Mouse (Mus musculus): Measurements from ENCODE around the gene Naf1. TPM values are rescaled to one million over a fixed set of nuclear protein-coding genes. Genes with fewer than 3 reads are reported as not detected.

Naf1 gene
- polyA plus RNA-seq, 2 experiments from 2014 or later, result 1.1 to 2.2 TPM

Other genes starting within 250 kb of the Naf1 start
- not detected for gene Npy5r, start 172.1 kb upstream of the Naf1 start, polyA plus RNA-seq (2017; shearing (Covaris generic))
- gene Npy1r, start 163.0 kb upstream of the Naf1 start, polyA plus RNA-seq (2017; shearing (Covaris generic)), result not detected